Mouse (Mus musculus) left cerebral cortex, postnatal 36 days (tissue): ENCODE measurements around the gene BC024978. TPM values are rescaled to one million over a fixed set of nuclear protein-coding genes. Genes with fewer than 3 reads are reported as not detected.
A peak's percentile ranks its signal among the peaks of the same experiment; 100 is the strongest.

Source experiments
- DNase-seq, 2 experiments: peaks; one replicate each; pipeline ENCODE4 v3.0.0; 2021 to 2022; ENCODE audit warnings: low spot score in 2 of 2, mixed read lengths in 1 of 2
- intact Hi-C: fragments of 180-260 bp; cut with DNase I; formaldehyde crosslinking; loops from one replicate; pipeline ENCODE4 v1.15.1; 2025
- total RNA-seq, 2 experiments: library from RNA; stranded (reverse); gene quantifications; 2 replicates each; pipeline ENCODE4 v1.2.3; 2021

Gene BC024978
- 10 to 100 TPM; 20.6 TPM for total RNA-seq

DNA sequence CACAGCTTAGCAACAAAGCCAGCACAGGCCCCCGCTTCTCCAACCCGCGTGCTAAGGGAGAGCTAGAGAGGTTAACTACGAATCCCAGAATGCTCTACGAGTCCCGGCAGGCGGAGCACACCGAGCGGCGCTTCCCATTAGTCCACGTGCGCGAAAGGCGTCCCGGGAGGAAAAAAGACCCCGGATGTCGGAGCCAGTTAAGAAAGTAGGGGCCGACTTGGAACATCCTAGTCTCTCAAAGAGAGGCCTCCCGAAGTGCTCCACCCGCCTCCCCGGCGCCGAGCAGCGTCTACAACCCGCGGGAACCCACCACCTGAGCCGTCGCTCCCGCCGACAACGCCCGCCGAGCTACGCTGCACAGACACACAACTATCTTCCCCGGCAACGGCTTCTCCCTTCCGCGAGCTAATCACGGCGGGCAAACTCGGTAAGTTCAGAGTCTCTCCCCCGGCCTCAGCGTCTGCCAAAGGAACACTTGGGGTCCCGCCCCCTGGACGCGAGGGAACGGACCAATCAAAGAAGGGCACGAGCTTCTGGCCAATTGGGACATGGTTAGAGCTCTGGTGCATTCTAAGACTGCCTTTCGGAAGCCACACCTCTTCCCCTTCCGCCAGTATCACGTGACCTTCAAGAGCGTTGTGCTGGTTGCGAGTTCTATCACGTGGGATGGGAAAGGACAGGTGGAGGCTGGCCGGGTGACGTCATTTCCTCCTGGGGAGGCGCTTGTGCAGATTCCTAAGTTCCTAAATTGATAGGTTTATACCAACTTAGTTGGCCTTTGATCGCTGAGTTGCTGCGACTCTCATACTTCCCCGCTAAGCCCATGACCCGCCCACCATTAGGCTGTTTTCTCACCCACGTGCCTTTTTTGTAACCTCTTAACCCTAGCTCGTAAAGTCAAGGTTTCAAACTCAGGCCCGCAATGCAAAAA lies at the start of gene BC024978, which contains the start of gene Snrpa:
Gene BC024978 (plus strand): TSS at position 101 of the 931 bp plus-strand sequence.
Gene Snrpa (minus strand): TSS at position 591 of the 931 bp plus-strand sequence.
- intact Hi-C loops, result no loop called here

GRCm38 (mm10) chr7:27153205-27153764 lies 42.3 kb upstream of the BC024978 start, which contains the start of gene Cyp2t4:
Gene Cyp2t4, plus strand, starts transcription at chr7:27153714.
- no peak for DNase-seq
- intact Hi-C loops, result no loop called here

More for the DNA sequence above, at the start of gene BC024978, which contains the start of gene Snrpa:
- DNase-seq, result peak; percentile 95

- peak; percentile 64 to 74 for DNase-seq
- intact Hi-C loops, result no loop called here
Measured at GRCm38 (mm10) chr7:27156005-27156404, 39.6 kb upstream of the BC024978 start.

DNA sequence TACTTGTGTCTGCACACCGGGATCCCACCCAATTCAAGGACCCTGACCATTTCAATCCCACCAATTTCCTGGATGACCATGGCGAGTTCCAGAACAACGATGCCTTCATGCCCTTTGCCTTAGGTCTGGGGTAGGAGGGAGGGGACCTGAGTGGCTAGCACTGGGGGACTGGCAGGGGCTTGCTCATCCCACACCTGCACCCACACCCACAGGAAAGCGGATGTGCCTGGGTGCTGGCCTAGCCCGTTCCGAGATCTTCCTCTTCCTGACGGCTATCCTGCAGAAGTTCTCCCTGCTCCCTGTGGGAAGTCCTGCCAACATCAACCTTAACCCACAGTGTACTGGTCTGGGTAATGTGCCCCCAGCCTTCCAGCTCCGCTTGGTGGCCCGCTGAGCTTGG lies 37.4 kb upstream of the BC024978 start:
- DNase-seq, result no peak
- intact Hi-C loops, result no loop called here

- intact Hi-C loops, result no loop called here
- no peak for DNase-seq
Measured at GRCm38 (mm10) chr7:27159256-27159655, 36.3 kb upstream of the BC024978 start.

GRCm38 (mm10) chr7:27159882-27160281 lies 35.7 kb upstream of the BC024978 start:
- intact Hi-C loops, result no loop called here
- DNase-seq, result peak; percentile 78 to 86

DNA sequence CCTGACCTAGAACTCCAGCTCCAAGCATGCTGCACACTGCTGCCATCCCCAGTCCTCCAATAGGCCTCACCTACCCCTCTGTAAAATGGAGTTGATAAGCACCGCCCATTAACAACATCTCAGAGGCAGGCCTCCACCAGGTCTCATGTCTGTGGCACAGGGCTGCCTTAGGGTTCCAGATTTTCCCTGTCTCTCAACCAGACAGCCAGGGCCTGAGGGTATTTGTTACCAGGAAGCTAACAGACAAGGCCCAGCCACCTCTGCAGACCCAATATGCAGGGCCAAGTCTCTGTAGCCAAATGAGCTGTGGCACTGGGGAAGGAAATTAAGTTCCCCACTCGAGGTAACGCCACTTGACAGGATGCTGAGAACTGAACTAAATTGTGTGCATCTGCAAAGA lies 34.7 kb upstream of the BC024978 start:
- intact Hi-C loops, result no loop called here
- no peak for DNase-seq

DNA sequence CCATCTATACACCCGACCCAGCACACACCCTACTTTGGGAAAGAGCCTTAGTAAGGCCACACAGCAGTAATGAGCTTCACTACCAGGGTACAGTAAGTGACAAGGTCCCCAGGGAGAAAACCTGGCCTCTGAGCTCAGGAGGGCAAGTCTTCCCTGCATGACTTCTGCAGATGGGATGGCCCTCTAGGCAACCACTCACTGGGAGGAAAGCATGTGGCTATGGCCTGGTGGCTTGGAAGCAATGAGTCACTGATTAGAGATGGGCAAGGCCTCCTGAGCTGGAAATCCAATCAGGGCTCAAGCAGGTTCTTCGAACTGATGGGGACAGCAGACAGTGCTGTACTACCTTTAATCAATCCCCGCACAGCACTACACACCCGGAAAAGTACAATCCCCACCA lies 33.8 kb upstream of the BC024978 start:
- intact Hi-C loops, result no loop called here
- DNase-seq, result no peak

DNA sequence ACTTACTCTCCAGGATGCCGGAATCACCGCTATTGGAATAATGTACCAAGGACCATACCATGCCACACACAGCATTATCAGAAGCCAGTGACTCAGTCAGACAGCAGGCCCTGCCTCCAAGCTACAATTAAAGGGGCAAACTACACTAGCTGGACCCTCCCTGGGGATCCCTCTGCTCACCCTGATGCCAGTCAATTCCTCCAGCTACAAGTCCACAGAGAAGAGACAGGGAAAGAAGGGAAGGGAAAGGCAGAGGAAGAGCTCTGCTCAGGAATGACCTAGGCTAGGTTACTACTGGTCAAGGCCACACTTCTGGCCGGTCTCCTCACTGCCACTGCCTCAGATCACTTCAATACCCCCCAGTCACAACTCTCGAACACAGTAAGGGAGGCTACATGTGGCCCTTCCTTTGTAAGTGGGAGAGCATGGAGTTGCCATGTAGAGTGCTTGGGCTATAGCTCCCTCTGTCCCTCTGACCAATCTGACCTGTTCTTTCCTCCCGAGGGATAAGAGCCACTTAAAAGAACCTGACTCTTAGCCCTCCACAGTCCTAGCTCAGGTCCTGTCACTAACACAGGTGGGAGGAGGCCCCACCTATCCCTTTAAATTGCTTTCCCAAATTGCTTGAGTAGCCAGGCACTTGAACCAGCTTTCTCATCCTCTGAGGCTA lies 32.7 kb upstream of the BC024978 start:
- no peak for DNase-seq
- intact Hi-C loops, result no loop called here

DNA sequence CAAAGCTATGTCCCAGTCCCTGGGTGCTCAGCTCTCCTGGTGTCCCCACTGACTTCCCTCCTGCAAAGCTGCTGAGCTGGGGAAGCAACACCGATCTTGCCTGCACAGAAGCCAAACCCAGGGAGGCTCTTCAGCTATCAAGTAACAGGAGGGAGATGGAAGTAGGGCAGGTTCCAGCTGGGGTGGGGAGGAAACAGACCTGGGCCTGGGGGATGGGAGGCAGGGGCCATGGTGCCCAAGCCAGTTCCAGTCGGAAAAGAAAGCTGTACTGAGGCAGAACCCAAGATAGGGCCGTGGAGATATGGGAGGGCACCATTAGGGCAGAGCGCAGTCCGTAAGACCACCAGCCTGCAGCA lies 32.2 kb upstream of the BC024978 start:
- no peak for DNase-seq
- intact Hi-C loops, result no loop called here

GRCm38 (mm10) chr7:27164112-27164947 lies 31.3 kb upstream of the BC024978 start:
- DNase-seq, result no peak
- intact Hi-C loops, result no loop called here

DNA sequence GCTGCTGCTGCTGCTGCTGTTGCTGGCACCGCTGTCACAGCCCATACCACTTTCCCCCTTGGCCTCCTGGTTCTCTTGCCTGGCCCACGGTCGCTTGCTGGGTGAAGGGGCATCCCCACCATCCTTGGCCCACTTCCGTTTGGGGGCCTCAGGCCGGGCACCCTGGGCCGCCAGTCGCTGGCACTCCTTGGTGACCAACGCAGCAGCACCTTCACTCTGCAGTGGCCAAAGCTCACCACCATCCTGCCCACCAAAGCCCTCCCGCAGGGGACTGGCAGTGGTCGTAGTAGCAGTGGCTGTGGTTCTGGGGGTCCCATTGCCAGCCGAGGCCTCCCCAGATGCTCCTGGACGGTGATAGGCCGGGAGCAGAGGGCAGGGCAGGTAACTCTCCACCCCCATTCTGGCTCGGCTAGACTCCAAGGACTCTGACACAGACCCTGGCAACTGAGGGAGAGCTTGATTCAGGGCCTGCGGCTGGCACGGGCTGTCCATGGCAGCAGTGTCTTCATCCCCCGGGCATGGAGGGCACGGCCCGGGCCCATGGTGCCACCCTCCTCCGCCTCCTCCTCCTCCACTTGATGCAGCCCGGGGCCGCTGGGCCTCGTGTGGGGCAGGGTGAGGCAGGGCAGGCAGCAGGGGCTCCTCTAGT lies 30.4 kb upstream of the BC024978 start:
- intact Hi-C loops, result loop anchor here (5.0 kb wide), 1 partner anchor 67 kb away; the partner anchor contains the start of gene Coq8b

GRCm38 (mm10) chr7:27165696-27166095 lies 29.9 kb upstream of the BC024978 start:
- no peak for DNase-seq
- intact Hi-C loops, result loop anchor here (5.0 kb wide), 1 partner anchor 67 kb away; the partner anchor contains the start of gene Coq8b

More for the DNA sequence above, 30.4 kb upstream of the BC024978 start:
- no peak for DNase-seq

DNA sequence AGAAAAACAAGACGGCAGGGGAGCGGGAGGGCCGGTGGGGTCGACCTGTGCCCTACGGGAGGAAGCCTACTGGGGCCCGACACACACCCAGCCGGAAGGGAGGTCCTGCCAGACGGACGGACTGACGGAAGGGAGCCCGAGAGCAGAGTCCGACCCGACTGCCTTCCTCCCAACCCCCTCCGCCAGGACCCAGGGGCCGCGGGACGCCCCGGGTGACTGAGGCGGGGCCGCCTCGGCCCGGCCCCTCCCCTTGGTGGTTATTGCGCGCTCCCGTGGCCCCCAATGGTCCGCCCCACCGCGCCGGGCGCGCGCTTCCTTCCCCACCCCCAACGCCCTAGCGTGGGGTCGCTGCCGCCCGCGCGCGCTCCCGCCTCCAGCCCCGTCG lies 29.4 kb upstream of the BC024978 start:
- DNase-seq, result peak; percentile 74 to 79
- intact Hi-C loops, result loop anchor here (5.0 kb wide), 1 partner anchor 66 kb away; the partner anchor contains the start of gene Coq8b

DNA sequence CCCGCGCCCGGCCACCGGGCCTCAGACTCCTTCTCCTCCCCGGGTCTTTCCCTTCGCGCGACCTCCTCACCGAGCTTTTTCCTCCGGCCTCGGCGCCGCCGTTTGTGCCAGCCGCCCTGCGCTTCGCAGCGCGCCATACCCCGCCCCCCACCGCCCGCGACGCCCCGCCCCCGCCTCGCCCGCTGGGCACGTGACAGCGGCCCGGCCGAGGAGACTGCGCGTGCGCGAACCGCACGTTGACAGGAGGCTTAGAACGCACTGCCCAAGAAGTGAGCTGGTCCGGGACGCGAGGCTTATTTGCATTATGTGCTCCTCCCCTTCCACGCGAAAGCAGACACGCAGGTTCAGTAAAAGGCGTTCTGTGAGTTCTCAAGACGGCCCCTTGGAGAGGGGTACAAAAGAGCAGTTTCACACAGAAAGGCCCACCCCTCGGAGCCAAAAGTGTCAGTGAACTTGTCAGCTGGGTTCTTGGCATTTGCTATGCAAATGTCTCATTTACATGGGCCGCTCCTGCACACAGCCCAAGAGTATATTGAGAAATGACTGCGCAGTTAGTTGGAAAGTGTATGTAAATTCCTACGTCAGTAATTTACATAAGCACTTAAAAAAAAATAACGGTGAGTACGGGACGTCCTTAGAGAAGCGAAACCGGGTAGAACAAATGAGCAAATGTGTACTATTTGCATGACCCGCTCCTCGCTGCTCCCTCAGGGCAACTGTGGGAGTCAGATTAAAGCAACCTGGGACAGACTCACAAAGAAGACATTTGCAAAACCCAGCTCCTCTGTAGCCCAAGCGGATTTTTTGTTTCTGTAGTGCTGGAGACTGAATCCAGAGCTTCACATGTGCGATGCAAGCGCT lies 28.7 kb upstream of the BC024978 start, which contains the start of gene Egln2:
Gene Egln2 (minus strand): TSS at position 189 of the 861 bp plus-strand sequence.
- DNase-seq, result peak; percentile 94 to 95
- intact Hi-C loops, result loop anchor here (5.0 kb wide), 1 partner anchor 65 kb away; the partner anchor contains the start of gene Coq8b

DNA sequence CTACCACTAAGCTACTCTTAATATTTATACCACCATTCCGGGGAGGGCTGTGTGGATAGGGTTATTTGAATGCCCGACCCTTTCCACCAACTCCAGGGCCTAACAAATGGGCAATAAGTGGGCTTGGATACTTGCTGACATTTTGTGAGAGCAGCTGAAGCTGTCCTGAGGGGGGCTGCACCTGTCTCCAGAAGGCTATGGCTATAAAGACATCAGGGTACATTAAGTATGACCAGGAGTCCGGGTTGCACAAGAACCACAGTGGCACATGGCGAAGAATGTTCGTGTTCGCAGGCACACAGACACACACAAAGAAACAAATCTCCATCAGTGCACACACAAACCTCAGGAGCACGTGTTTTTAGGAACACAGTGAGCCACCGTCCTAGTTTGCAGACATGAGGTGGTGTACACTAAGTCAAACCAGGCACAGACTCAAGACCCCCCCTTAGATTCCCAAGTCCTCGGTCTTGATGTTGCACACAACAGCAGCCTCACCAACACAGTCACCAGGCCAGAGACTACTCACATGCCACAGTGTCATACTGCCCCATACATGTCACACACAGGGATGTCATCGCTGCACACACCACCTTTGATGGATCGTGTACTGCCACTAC lies 28.0 kb upstream of the BC024978 start:
- DNase-seq, result no peak
- intact Hi-C loops, result loop anchor here (5.0 kb wide), 1 partner anchor 65 kb away; the partner anchor contains the start of gene Coq8b

DNA sequence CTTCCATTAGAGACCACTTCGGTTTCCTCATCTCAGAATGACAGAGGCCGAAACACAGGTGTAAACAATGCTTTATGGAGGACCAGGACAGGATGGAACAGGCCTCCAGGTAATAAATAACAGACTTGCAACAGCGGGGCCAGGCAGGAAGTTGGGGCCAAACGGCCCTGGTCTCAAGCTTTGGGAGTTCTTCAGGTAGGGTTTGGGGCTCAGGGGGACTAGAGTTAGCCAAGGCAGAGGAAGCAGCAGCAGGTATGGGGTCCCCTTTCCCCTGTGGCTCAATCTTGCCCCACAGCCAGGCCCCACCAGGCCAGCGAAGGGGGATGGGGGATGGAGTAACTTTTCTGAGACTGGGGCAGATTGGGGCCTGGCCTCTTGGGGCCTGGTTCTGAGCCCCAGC lies 27.2 kb upstream of the BC024978 start:
- intact Hi-C loops, result loop anchor here (5.0 kb wide), 1 partner anchor 64 kb away; the partner anchor contains the start of gene Coq8b
- no peak for DNase-seq
